Mouse (Mus musculus): Measurements from ENCODE around the gene Gucy2c.
A peak's percentile ranks its signal among the peaks of the same experiment; 100 is the strongest.

Gucy2c gene

DNA sequence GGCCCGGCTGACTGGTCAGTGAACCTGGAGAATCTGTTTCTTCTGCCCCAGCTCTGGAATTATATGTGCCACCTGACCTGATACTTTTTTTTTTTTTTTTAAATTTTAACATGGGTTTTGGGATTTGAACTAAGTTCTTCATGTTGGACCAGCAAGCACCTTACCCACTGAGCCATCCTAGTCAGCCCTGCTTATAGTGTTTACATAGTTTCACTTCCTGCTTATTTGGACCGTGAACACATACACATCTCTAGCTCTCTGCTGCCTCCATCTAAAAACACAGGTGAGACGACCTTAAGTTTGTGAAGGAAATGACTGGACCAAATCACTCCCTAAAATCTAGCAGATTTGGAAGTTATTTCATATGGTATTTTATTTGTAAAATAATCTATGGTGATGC is 58.4 kb downstream of the Gucy2c start:
- DNase-seq, result no peak

DNA sequence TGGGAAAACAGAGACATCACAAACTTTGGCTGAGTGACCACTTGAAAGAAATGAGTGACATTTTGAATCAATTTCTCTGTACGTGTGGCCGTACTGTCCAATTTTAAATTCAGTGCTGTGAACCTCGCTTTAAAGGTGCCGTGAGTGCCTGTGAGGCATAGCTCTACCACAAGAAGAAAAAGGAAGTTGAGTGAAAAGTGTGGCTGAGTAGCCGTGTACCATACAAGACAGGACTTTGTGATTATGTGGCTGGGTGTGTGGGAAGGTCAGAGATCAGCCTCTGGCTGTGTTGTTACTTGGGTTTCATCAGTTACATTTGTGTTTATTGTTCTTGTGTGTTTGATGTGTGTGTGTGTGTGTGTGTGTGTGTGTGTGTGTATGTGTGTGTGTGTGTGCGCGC is 59.0 kb downstream of the Gucy2c start:
- DNase-seq, result no peak

- peak; percentile 47 for DNase-seq
Observed at GRCm38 (mm10) chr6:136721925-136722324, 59.6 kb downstream of the Gucy2c start.

- peak; percentile 15 for DNase-seq
Observed at GRCm38 (mm10) chr6:136720436-136720835, 61.1 kb downstream of the Gucy2c start.

DNA sequence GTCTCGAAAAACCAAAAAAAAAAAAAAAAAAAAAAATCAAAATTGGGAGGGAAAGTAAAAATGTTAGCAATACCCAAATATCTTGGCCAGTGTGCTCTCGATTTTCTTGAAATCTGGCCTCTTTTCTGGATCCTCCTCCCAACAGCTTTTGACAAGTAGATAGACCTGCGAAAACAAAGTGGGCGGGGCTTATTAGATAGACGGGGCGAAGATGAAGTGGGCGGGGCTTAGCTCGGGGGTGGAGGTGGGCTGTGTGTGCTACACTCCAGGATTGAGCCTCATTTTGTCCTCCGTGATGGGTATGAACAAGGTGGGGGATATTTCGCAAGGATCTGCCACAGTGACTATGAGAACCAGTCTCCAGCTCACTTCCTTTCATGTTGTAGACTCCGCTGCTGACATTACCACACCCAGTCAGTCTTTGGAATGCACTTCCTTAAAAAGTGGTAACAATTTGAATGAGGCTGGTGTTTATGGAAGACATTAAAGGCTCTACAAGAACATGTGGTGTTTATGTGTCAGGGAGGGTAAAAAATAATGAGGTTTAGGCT is 65.6 kb downstream of the Gucy2c start:
- no peak for DNase-seq

GRCm38 (mm10) chr6:136714097-136714496 is 67.5 kb downstream of the Gucy2c start:
- DNase-seq, result no peak

- no peak for DNase-seq
Observed at GRCm38 (mm10) chr6:136710408-136710807, 71.2 kb downstream of the Gucy2c start.

DNA sequence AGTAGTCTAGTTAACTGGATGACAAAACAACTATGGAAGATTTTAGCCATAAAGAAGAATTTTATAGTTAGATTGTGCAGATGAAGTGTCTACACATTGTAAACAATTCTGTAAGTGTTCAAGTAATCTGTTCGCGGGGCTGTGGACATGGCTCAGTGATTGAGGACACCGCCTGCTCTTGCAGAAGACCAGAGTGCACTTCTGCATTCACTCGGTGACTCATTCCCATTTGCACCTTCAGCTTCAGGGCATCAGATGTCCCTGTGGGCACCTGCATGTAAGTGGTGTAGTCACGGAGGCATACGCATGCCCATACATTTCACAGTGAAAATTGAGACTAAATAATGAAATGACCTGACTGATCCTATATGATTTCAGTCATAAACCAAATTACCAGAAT is 73.0 kb downstream of the Gucy2c start:
- DNase-seq, result no peak

- no peak for DNase-seq
Observed at GRCm38 (mm10) chr6:136701878-136702277, 79.7 kb downstream of the Gucy2c start.

GRCm38 (mm10) chr6:136701185-136701584 is 80.4 kb downstream of the Gucy2c start:
- DNase-seq, result no peak

- no peak for DNase-seq
Observed at GRCm38 (mm10) chr6:136691314-136691713, 90.3 kb downstream of the Gucy2c start.

DNA sequence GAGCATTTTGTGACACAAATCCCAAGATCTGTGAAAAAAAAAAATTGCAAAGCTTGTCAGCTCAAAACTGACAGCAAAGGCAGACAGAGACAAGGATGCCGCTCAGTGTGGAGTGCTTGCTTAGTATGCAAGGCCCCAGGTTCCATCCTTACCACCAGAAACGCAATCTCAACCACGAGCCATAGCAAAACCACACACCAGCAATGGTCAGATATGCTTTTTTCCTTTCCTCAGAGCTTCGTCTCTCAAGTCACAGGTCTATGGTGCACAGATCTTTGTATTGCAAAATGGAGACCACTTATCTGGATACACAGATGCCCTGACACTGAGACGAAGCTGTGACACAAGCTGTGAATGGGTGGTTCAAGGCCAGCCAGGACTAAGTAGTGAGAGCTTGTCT is 91.0 kb downstream of the Gucy2c start:
- no peak for DNase-seq

DNA sequence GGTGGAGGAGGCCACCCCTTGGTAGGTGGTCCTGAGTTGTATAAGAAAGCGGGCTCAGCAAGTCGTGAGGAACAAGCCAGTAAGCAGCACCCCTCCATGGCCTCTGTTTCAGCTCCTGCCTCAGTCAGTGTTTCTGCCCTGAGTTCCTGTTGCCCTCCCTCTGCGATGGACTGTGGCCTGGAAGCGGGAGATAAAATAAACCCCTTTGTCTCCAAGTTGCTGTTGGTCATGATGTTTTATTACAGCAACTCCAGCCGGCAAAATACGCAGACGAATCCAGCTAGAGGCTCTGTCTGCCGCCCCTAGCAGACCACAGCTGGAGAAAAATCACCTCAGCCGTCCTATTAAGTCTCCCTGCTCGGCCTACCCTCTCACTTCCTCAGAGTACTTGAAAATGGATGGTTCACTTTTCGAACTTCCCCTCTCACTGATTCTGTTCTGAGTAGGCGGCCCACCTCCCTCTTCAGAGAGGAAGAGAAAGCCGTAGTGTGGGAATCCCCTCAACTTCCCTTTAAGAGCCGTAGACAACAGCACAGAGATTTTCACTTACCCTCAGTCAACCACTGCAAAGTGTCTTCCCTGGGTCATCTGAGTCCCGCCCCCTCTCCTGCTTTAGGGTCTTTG is 91.7 kb downstream of the Gucy2c start:
- no peak for DNase-seq

GRCm38 (mm10) chr6:136685433-136685832 is 96.1 kb downstream of the Gucy2c start:
- no peak for DNase-seq

DNA sequence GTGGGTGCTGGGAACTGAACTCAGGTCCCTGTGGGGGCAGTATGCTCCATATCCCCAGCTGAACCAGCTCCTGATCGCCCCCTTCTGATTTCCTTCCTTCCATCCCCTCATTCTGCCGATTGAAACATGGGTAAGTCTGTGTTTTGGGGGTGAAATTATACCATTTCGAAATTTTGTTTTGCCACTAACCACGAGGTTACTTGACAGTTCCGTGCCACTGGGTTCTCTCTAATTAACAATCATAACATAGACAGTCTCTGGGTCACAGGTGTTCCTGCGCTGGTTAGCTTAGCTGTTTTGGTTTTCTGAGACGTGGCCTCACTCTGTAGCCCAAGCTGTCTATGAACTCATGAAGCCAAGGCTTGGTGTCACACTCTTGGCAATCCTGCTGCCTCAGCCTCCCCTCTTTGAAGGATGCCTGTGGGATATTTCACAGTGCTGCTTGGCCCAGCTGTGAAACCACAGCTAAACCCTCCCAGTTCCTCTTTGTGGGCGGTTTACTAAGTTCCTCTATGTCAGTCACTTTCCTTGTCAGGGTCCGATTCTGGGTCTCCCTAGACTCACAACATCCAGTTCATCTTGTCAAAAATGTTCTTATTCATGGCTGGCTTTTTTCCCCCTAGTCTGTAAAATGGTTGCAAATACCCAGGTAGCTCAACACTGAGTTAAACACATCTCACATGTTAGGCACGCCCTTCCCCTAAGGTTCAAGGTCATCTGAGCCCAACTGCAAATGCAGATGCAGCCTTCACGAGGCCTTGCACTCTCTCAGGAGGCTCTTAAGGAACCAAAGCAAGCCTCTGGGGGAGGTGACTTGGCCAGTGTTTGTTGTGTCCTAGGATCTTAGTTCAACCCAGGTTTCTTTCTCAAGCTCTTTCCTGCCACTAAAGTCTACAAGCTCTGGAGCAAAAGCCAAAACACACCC is 97.9 kb downstream of the Gucy2c start:
- no peak for DNase-seq

DNA sequence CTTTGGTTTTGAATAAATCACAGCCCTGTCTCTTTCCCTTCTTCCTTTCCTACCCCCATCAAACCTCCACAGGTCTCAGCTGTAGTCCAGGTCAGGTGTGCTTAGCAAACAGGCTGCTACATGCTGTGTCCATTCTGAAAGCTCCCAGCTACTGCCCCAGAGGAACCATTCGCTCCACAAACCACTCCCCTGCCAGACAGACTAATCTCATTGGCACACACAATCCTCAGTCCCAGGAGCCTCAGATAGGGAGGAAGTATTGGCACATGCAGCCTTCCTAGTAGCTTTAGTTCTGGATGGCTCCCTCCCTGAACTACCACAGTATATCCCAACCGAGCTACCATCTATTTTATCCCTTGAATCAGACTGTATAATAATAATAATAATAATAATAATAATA is 102.2 kb downstream of the Gucy2c start:
- DNase-seq, result no peak

GRCm38 (mm10) chr6:136674935-136675334 is 106.6 kb downstream of the Gucy2c start:
- DNase-seq, result no peak

- DNase-seq, result peak; percentile 53
Observed at GRCm38 (mm10) chr6:136672467-136672866, 109.1 kb downstream of the Gucy2c start.

DNA sequence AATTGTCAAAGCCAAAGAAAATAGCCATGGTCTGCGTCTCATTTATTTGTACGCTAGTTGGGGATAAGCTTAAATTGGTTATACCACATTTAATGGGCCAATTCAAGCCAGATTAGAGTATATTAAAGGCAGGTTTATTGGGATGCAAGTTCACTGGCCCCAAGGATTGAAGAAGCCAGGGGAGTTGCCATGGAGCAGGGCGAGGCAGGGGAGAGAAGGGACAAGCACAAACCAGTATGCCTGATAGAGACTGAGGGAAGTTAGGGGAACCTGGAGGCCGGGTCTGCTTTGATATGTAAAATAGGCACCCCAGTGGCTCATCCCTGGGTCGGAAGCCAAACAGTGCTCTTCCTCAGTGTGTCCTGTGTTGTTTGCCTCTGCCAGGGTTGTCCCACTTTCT is 112.3 kb downstream of the Gucy2c start:
- no peak for DNase-seq

- DNase-seq, result no peak
Observed at GRCm38 (mm10) chr6:136668266-136668986, 113.1 kb downstream of the Gucy2c start.

DNA sequence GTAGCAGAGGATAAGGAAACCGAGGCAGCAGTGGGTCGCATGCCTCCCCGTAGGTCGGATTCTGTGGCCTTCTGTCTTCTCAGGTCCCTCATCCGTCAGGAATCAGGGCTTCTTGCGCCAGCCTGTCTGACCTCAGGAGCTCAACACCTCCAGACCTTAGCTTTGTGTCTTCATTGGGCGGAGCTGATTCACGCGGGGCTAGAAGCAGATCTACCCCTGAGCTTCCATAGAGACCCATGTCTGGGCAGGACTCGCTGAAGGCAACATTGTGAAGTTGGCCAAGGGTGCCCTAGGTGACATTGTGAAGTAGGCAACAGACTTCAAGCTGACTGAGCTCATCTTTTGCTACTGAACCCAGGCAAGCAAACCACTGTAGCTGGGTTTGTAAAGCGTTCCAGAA is 119.5 kb downstream of the Gucy2c start:
- DNase-seq, result no peak

- no peak for DNase-seq
Observed at GRCm38 (mm10) chr6:136661706-136662016, 119.9 kb downstream of the Gucy2c start, which contains the start of gene Plbd1. Plbd1 (minus strand) TSS chr6:136661928.
